Mouse (Mus musculus) thymus, adult 2 months (tissue): ENCODE measurements around the gene Gm28308.

Experiments
- CTCF ChIP-seq: fragments of 200-500 bp; IDR thresholded peaks from 2 replicates; pipeline ENCODE4 v1.5.1; 2012; ENCODE audit warnings: mild to moderate bottlenecking, control low read depth, low read length, moderate library complexity, borderline replicate concordance; ENCODE audit not compliant: control insufficient read depth, poor library complexity, insufficient read depth; ENCODE audit errors: extremely low read depth
- POLR2A ChIP-seq: fragments of 200-500 bp; IDR thresholded peaks from 2 replicates; pipeline ENCODE4 v1.6.1; 2012; ENCODE audit warnings: mild to moderate bottlenecking, low read length, control low read depth, moderate library complexity; ENCODE audit not compliant: control insufficient read depth, poor library complexity, insufficient read depth; ENCODE audit errors: extremely low read depth

DNA sequence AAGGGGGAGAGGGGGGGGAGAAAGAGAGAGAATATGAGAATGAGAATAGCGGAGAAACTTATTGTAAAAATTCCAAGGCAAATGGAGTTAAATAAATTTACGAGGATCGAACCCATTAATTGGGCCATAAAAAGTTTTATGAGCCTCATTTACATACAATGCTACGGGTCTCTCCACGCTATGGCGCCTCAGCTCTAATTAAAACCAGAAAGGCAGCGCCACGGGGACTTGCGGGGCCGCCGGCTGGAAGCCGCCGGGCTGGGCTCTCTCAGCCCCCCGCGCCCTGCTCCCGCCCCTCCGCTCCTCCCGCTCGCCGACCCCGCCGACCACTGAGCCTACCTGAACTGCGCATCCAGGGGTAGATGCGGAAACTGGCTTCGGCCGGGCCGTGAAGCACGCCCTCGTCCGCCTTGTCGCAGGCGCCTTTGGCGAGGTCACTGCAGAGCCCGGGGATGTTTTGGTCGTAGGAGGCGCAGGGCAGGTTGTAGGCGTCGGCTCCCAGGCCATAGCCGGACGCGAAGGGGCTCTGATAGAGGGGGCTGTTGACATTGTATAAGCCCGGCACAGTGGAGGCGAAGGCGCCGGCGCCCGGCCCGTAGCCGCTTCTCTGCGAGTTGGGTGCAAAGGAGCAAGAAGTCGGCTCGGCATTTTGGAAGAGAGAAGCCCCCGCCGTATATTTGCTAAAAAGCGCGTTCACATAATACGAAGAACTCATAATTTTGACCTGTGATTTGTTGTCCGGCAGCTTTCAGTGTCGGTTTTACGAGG lies 3.7 kb upstream of the Gm28308 start:
- TF ChIP-seq CTCF (no peak), POLR2A (no peak)
